Mouse (Mus musculus): ENCODE data around the gene Ephx1.

- TF ChIP-seq CTCF (IDR thresholded peaks at IDR 0.05; ENCODE audit: low read depth) (no peak), EP300 (IDR thresholded peaks at IDR 0.05; ENCODE audit: low read depth) (no peak)
These were observed 43.9 kb upstream of the Ephx1 start for GRCm38 (mm10) chr1:181064648-181065047.
